In the genomic region with DNA sequence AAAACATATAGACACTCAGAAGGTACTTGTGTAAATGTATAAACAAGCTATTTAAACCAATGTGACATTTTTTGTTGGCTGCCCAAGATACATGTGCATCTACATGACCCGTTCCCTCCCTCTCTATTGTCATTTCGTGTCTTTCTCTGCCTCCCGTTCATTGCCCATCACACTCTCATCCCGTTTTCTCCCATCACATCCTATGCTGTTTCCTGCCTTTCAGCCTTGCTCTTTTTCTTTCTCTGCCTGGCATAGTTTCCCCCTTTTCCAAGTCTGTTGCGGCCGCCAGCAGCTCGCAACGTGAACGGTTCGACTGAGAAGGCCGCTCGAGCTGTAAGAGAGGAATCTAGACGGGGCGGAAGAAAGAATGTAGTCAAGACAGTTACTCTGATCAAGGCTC, we compare ENCODE assay signal across 16 mouse cellular contexts.
"Had no signal": no experiment of that assay in that cellular context is flagged by ENCODE, and none has a peak within 500 bp of the region (broad histone marks: within the 10 kb centered on the region; RNA-seq: fewer than 3 reads in every experiment).

No protein-coding gene starts in this region.

- H3K27me3 ChIP-seq: lung, embryonic 15.5 days; megakaryocyte, embryonic 14.5 days; midbrain, embryonic 13.5 days; midbrain, embryonic 15.5 days; neural tube, embryonic 12.5 days; stomach, embryonic 15.5 days had no signal

- ATAC-seq: lung, postnatal 0 days; midbrain, embryonic 13.5 days; midbrain, embryonic 15.5 days had no signal

- H3K4me3 ChIP-seq: lung, embryonic 15.5 days; megakaryocyte, embryonic 14.5 days; midbrain, embryonic 13.5 days; midbrain, embryonic 15.5 days; neural tube, embryonic 12.5 days; stomach, embryonic 15.5 days had no signal

- H3K27ac ChIP-seq: lung, embryonic 15.5 days; macrophage; midbrain, embryonic 13.5 days; midbrain, embryonic 15.5 days; neural tube, embryonic 12.5 days; stomach, embryonic 15.5 days; stomach, postnatal 0 days had no signal

- DNase-seq: lung, adult 2 months; lung, postnatal 14 days; lung, postnatal 36 days; right cerebral cortex, postnatal 14 days; thymus, adult 2 months; thymus, postnatal 25 days; thymus, postnatal 4 days had no signal

- H3K4me1 ChIP-seq: lung, embryonic 15.5 days; megakaryocyte, embryonic 14.5 days; midbrain, embryonic 13.5 days; midbrain, embryonic 15.5 days; neural tube, embryonic 12.5 days; stomach, embryonic 15.5 days had no signal
